Mouse (Mus musculus): Measurements from ENCODE around the gene Snrk. TPM values are rescaled to one million over a fixed set of nuclear protein-coding genes. Genes with fewer than 3 reads are reported as not detected.

Snrk gene
- 46.7 and 52.9 TPM in 2 replicates for polyA plus RNA-seq (2015; fragmentation: Nextera tagmentation; extraction: Ambion mirVana)

- Histone ChIP-seq H3K9ac (ENCODE audit: low read length) (peak within 1 kb of the TSS; percentile 97), H3K27me3 (ENCODE audit: control insufficient read depth, insufficient read depth, low read length) (no peaks in the 10 kb centered on the region), H3K4me3 (replicated peaks; ENCODE audit: low read length) (peak within 1 kb of the TSS; percentile 89), H3K27ac (ENCODE audit: low read length) (peak within 1 kb of the TSS; percentile 91), H3K9me3 (replicated peaks; ENCODE audit: control insufficient read depth, low read length) (no peaks in the 10 kb centered on the region), H3K4me1 (ENCODE audit: control insufficient read depth, insufficient read depth, low read length) (peaks cover 7% of the 10 kb centered on the region), H3K36me3 (ENCODE audit: control insufficient read depth, insufficient read depth, low read length) (no peaks in the 10 kb centered on the region), H3K4me2 (ENCODE audit: low read depth, low read length) (peak within 1 kb of the TSS; percentile 75)
- WGBS = under 1% methylated on average over 64 of the region's 67 CpGs
- ATAC-seq (ENCODE audit: insufficient read depth, low FRiP score) = peak; percentile 97
Observed at GRCm38 (mm10) chr9:122117112-122117616, at the start of gene Snrk. Gene Snrk, plus strand, starts transcription at chr9:122117266.

- Histone ChIP-seq H3K27me3 (ENCODE audit: control insufficient read depth, insufficient read depth, low read length) (no peaks in the 10 kb centered on the region), H3K27ac (ENCODE audit: low read length) (no peak overlapping the region), H3K36me3 (ENCODE audit: control insufficient read depth, insufficient read depth, low read length) (no peaks in the 10 kb centered on the region), H3K9ac (ENCODE audit: low read length) (no peak overlapping the region), H3K9me3 (replicated peaks; ENCODE audit: control insufficient read depth, low read length) (no peaks in the 10 kb centered on the region), H3K4me2 (ENCODE audit: low read depth, low read length) (no peak overlapping the region), H3K4me3 (replicated peaks; ENCODE audit: low read length) (no peak overlapping the region), H3K4me1 (ENCODE audit: control insufficient read depth, insufficient read depth, low read length) (no peaks in the 10 kb centered on the region)
- no peak for ATAC-seq (ENCODE audit: insufficient read depth, low FRiP score)
- 76% methylated on average over 2 of the region's 2 CpGs for WGBS
Observed at GRCm38 (mm10) chr9:122067654-122068053, 49.4 kb upstream of the Snrk start.

GRCm38 (mm10) chr9:122069560-122070174, 47.4 kb upstream of the Snrk start:
- Histone ChIP-seq H3K9me3 (replicated peaks; ENCODE audit: control insufficient read depth, low read length) (no peaks in the 10 kb centered on the region), H3K4me2 (ENCODE audit: low read depth, low read length) (no peak overlapping the region), H3K9ac (ENCODE audit: low read length) (no peak overlapping the region), H3K27ac (ENCODE audit: low read length) (no peak overlapping the region), H3K4me3 (replicated peaks; ENCODE audit: low read length) (no peak overlapping the region), H3K27me3 (ENCODE audit: control insufficient read depth, insufficient read depth, low read length) (no peaks in the 10 kb centered on the region), H3K4me1 (ENCODE audit: control insufficient read depth, insufficient read depth, low read length) (no peaks in the 10 kb centered on the region), H3K36me3 (ENCODE audit: control insufficient read depth, insufficient read depth, low read length) (no peaks in the 10 kb centered on the region)
- 59% methylated on average over 11 of the region's 11 CpGs for WGBS
- peak; percentile 70; the same call in 1 of the 2 replicates for ATAC-seq (ENCODE audit: insufficient read depth, low FRiP score)

- H3K4me3 ChIP-seq (replicated peaks; ENCODE audit: low read length) = no peak overlapping the region
- no peaks in the 10 kb centered on the region for H3K36me3 ChIP-seq (ENCODE audit: control insufficient read depth, insufficient read depth, low read length)
- 58% methylated on average over 2 of the region's 2 CpGs for WGBS
- no peak overlapping the region for H3K27ac ChIP-seq (ENCODE audit: low read length)
- no peaks in the 10 kb centered on the region for H3K4me1 ChIP-seq (ENCODE audit: control insufficient read depth, insufficient read depth, low read length)
- H3K27me3 ChIP-seq (ENCODE audit: control insufficient read depth, insufficient read depth, low read length) = no peaks in the 10 kb centered on the region
- no peaks in the 10 kb centered on the region for H3K9me3 ChIP-seq (replicated peaks; ENCODE audit: control insufficient read depth, low read length)
- no peak overlapping the region for H3K4me2 ChIP-seq (ENCODE audit: low read depth, low read length)
- ATAC-seq (ENCODE audit: insufficient read depth, low FRiP score) = no peak
- H3K9ac ChIP-seq (ENCODE audit: low read length) = no peak overlapping the region
Observed at GRCm38 (mm10) chr9:122073980-122074379, 43.1 kb upstream of the Snrk start.

- no peak overlapping the region for H3K4me3 ChIP-seq (replicated peaks; ENCODE audit: low read length)
- no peaks in the 10 kb centered on the region for H3K36me3 ChIP-seq (ENCODE audit: control insufficient read depth, insufficient read depth, low read length)
- no peaks in the 10 kb centered on the region for H3K4me1 ChIP-seq (ENCODE audit: control insufficient read depth, insufficient read depth, low read length)
- no peaks in the 10 kb centered on the region for H3K27me3 ChIP-seq (ENCODE audit: control insufficient read depth, insufficient read depth, low read length)
- H3K4me2 ChIP-seq (ENCODE audit: low read depth, low read length) = no peak overlapping the region
- no peak for ATAC-seq (ENCODE audit: insufficient read depth, low FRiP score)
- no peaks in the 10 kb centered on the region for H3K9me3 ChIP-seq (replicated peaks; ENCODE audit: control insufficient read depth, low read length)
- H3K9ac ChIP-seq (ENCODE audit: low read length) = no peak overlapping the region
- H3K27ac ChIP-seq (ENCODE audit: low read length) = no peak overlapping the region
- WGBS = 79% methylated on average over 13 of the region's 13 CpGs
Observed at GRCm38 (mm10) chr9:122074575-122074974, 42.5 kb upstream of the Snrk start.

GRCm38 (mm10) chr9:122078456-122078855, 38.6 kb upstream of the Snrk start:
- no peaks in the 10 kb centered on the region for H3K4me1 ChIP-seq (ENCODE audit: control insufficient read depth, insufficient read depth, low read length)
- H3K27me3 ChIP-seq (ENCODE audit: control insufficient read depth, insufficient read depth, low read length) = no peaks in the 10 kb centered on the region
- no peak for ATAC-seq (ENCODE audit: insufficient read depth, low FRiP score)
- no peak overlapping the region for H3K9ac ChIP-seq (ENCODE audit: low read length)
- 70% methylated on average over 5 of the region's 5 CpGs for WGBS
- no peaks in the 10 kb centered on the region for H3K9me3 ChIP-seq (replicated peaks; ENCODE audit: control insufficient read depth, low read length)
- no peak overlapping the region for H3K4me2 ChIP-seq (ENCODE audit: low read depth, low read length)
- no peak overlapping the region for H3K4me3 ChIP-seq (replicated peaks; ENCODE audit: low read length)
- no peaks in the 10 kb centered on the region for H3K36me3 ChIP-seq (ENCODE audit: control insufficient read depth, insufficient read depth, low read length)
- H3K27ac ChIP-seq (ENCODE audit: low read length) = no peak overlapping the region

GRCm38 (mm10) chr9:122083698-122084097, 33.4 kb upstream of the Snrk start:
- 73% methylated on average over 4 of the region's 4 CpGs for WGBS

GRCm38 (mm10) chr9:122084175-122084574, 32.9 kb upstream of the Snrk start:
- Histone ChIP-seq H3K36me3 (ENCODE audit: control insufficient read depth, insufficient read depth, low read length) (no peaks in the 10 kb centered on the region), H3K27me3 (ENCODE audit: control insufficient read depth, insufficient read depth, low read length) (no peaks in the 10 kb centered on the region), H3K9ac (ENCODE audit: low read length) (no peak overlapping the region), H3K9me3 (replicated peaks; ENCODE audit: control insufficient read depth, low read length) (no peaks in the 10 kb centered on the region), H3K4me1 (ENCODE audit: control insufficient read depth, insufficient read depth, low read length) (peaks cover 13% of the 10 kb centered on the region), H3K4me2 (ENCODE audit: low read depth, low read length) (no peak overlapping the region), H3K27ac (ENCODE audit: low read length) (peak overlapping the region; percentile 43), H3K4me3 (replicated peaks; ENCODE audit: low read length) (no peak overlapping the region)
- 6% methylated on average over 4 of the region's 4 CpGs for WGBS
- peak; percentile 17; the same call in 1 of the 2 replicates for ATAC-seq (ENCODE audit: insufficient read depth, low FRiP score)

More at GRCm38 (mm10) chr9:122083698-122084097, 33.4 kb upstream of the Snrk start:
- no peaks in the 10 kb centered on the region for H3K36me3 ChIP-seq (ENCODE audit: control insufficient read depth, insufficient read depth, low read length)
- no peak for ATAC-seq (ENCODE audit: insufficient read depth, low FRiP score)
- no peaks in the 10 kb centered on the region for H3K9me3 ChIP-seq (replicated peaks; ENCODE audit: control insufficient read depth, low read length)
- no peak overlapping the region for H3K4me3 ChIP-seq (replicated peaks; ENCODE audit: low read length)
- H3K27me3 ChIP-seq (ENCODE audit: control insufficient read depth, insufficient read depth, low read length) = no peaks in the 10 kb centered on the region
- peaks cover 13% of the 10 kb centered on the region for H3K4me1 ChIP-seq (ENCODE audit: control insufficient read depth, insufficient read depth, low read length)
- peak overlapping the region; percentile 43; the same call in 1 of the 2 replicates for H3K27ac ChIP-seq (ENCODE audit: low read length)
- no peak overlapping the region for H3K9ac ChIP-seq (ENCODE audit: low read length)
- H3K4me2 ChIP-seq (ENCODE audit: low read depth, low read length) = no peak overlapping the region

- 61% methylated on average over 4 of the region's 4 CpGs for WGBS
- Histone ChIP-seq H3K4me2 (ENCODE audit: low read depth, low read length) (no peak overlapping the region), H3K4me1 (ENCODE audit: control insufficient read depth, insufficient read depth, low read length) (peaks cover 13% of the 10 kb centered on the region), H3K9ac (ENCODE audit: low read length) (no peak overlapping the region), H3K27ac (ENCODE audit: low read length) (peak overlapping the region; percentile 43), H3K36me3 (ENCODE audit: control insufficient read depth, insufficient read depth, low read length) (no peaks in the 10 kb centered on the region), H3K9me3 (replicated peaks; ENCODE audit: control insufficient read depth, low read length) (no peaks in the 10 kb centered on the region), H3K27me3 (ENCODE audit: control insufficient read depth, insufficient read depth, low read length) (no peaks in the 10 kb centered on the region), H3K4me3 (replicated peaks; ENCODE audit: low read length) (no peak overlapping the region)
- no peak for ATAC-seq (ENCODE audit: insufficient read depth, low FRiP score)
Observed at GRCm38 (mm10) chr9:122084636-122085035, 32.4 kb upstream of the Snrk start.
